Comparison of ENCODE assay signal across 8 mouse cellular contexts in the genomic region with DNA sequence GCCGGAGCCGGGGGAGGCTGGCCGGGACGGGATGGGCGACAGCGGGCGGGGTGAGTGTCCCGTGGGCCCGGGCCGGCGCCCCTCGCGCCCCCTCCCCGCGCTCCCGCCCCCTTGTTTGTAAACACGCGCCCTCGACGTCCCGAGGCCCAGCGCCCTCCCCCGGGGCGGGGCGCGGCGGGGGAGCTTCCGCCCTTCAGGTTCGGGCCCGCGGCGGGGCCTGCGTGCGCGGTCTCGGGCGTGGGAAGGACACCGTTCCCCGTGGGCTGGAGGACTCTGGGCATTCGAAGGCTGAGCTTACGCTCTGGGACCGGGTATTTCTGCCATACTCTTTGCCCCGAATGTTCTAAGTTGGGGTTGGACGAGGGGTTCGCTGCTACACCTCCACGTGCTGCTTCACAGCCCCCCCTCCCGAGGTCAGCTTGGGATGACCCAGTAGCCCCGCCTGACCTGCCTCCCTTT. TPM values are rescaled to one million over a fixed set of nuclear protein-coding genes. Genes with fewer than 3 reads are reported as not detected.
A peak's percentile ranks its signal among the peaks of the same experiment; 100 is the strongest.
DNase-seq lines count a peak whose midpoint lies in the region; ATAC-seq and TF ChIP-seq lines count a peak whose summit lies in the region.

No protein-coding gene starts in this region.

- DNase-seq in urinary bladder, postnatal 14 days (ENCODE audit: low spot score), result peak; percentile 73
- DNase-seq in urinary bladder, postnatal 4 days (ENCODE audit: low spot score in 2 of 2), result no peak
- peak; percentile 76 to 78 for DNase-seq in heart, postnatal 14 days
- peak; percentile 49 for DNase-seq in limb, embryonic 14.5 days (ENCODE audit: low spot score)
- peak; percentile 75 for DNase-seq in midbrain, embryonic 14.5 days
- peak; percentile 80 for DNase-seq in thymus, postnatal 0 days (ENCODE audit: low spot score)
- DNase-seq in layer of hippocampus, adult 9-10 months (ENCODE audit: low spot score), result no peak

- peak overlapping the region; percentile 89 for H3K4me2 ChIP-seq in limb, embryonic 14.5 days (replicated peaks; ENCODE audit: low read depth, low read length, severe bottlenecking)
- peak overlapping the region; percentile 98 for H3K4me2 ChIP-seq in midbrain, embryonic 14.5 days (ENCODE audit: low read length)

- intact Hi-C loops in heart, postnatal 14 days (cut with DNase I), result loop anchor here (5.0 kb wide), 1 partner anchor 85 kb away; a partner anchor contains a TSS

- H3K27me3 ChIP-seq in limb, embryonic 14.5 days (ENCODE audit: control insufficient read depth, insufficient read depth, low read length), result no peaks in the 10 kb centered on the region
- no peaks in the 10 kb centered on the region for H3K27me3 ChIP-seq in midbrain, embryonic 14.5 days (ENCODE audit: control insufficient read depth, insufficient read depth, low read length)

- peak overlapping the region; percentile 96 for H3K9ac ChIP-seq in limb, embryonic 14.5 days (ENCODE audit: low read depth, low read length, severe bottlenecking)
- H3K9ac ChIP-seq in midbrain, embryonic 14.5 days (replicated peaks; ENCODE audit: low read length), result peak overlapping the region; percentile 94

- H3K4me3 ChIP-seq in brown adipose tissue, adult 24 weeks (ENCODE audit: insufficient read depth, low read depth, low read length), result peak overlapping the region; percentile 71
- peak overlapping the region; percentile 89 for H3K4me3 ChIP-seq in limb, embryonic 14.5 days (replicated peaks; ENCODE audit: low read length)
- peak overlapping the region; percentile 86 for H3K4me3 ChIP-seq in midbrain, embryonic 14.5 days (replicated peaks; ENCODE audit: low read depth, low read length)

- TF ChIP-seq POLR2A in limb, embryonic 14.5 days (IDR thresholded peaks at IDR 0.05; ENCODE audit: borderline replicate concordance, extremely low read depth, insufficient read depth, insufficient read length), result no peak

- WGBS in limb, embryonic 14.5 days, result 3% methylated on average over 17 of the region's 48 CpGs
- WGBS in midbrain, embryonic 14.5 days, result under 1% methylated on average over 44 of the region's 48 CpGs

- H3K27ac ChIP-seq in brown adipose tissue, adult 24 weeks (replicated peaks; ENCODE audit: low read depth, low read length), result peak overlapping the region; percentile 80
- H3K27ac ChIP-seq in limb, embryonic 14.5 days (replicated peaks; ENCODE audit: low read depth, low read length), result peak overlapping the region; percentile 93
- H3K27ac ChIP-seq in midbrain, embryonic 14.5 days (replicated peaks; ENCODE audit: low read depth, low read length), result peak overlapping the region; percentile 98

- no peaks in the 10 kb centered on the region for H3K9me3 ChIP-seq in limb, embryonic 14.5 days (ENCODE audit: control insufficient read depth, low read length)
- H3K9me3 ChIP-seq in midbrain, embryonic 14.5 days (ENCODE audit: control insufficient read depth, low read length), result no peaks in the 10 kb centered on the region

- peaks cover 65% of the 10 kb centered on the region for H3K36me3 ChIP-seq in limb, embryonic 14.5 days (ENCODE audit: control insufficient read depth, insufficient read depth, low read length)
- peaks cover 48% of the 10 kb centered on the region for H3K36me3 ChIP-seq in midbrain, embryonic 14.5 days (ENCODE audit: control insufficient read depth, insufficient read depth, low read length)

- ATAC-seq in limb, embryonic 14.5 days (ENCODE audit: low FRiP score, low read depth), result no peak
- ATAC-seq in midbrain, embryonic 14.5 days (ENCODE audit: low FRiP score, low TSS enrichment), result 0 out of 2 replicates have a peak, but pooled peaks have one; percentile 0

- H3K4me1 ChIP-seq in brown adipose tissue, adult 24 weeks (ENCODE audit: control insufficient read depth, insufficient read depth, insufficient read length, low read length), result peaks cover 15% of the 10 kb centered on the region; the same call in 1 of the 2 replicates
- H3K4me1 ChIP-seq in limb, embryonic 14.5 days (ENCODE audit: control insufficient read depth, insufficient read depth, low read length), result peaks cover 23% of the 10 kb centered on the region
- H3K4me1 ChIP-seq in midbrain, embryonic 14.5 days (ENCODE audit: control insufficient read depth, insufficient read depth, low read length), result peaks cover 34% of the 10 kb centered on the region

RNA-seq across cellular contexts. Expression of a gene that starts 0.6 kb away (rescaled TPM):
- polyA plus RNA-seq in brown adipose tissue, adult 24 weeks (2012; ENCODE audit: insufficient read depth, insufficient read length, missing spikeins), result 23.6 and 38.7 TPM in 2 replicates
- 10 to 100 TPM; 41.9 to 44.7 TPM for total RNA-seq in heart, postnatal 14 days (2021)
- polyA plus RNA-seq in limb, embryonic 14.5 days (2012; rRNA removed), result 83.2 and 98.9 TPM in 2 replicates
- 29.2 and 33.6 TPM in 2 replicates for polyA plus RNA-seq in limb, embryonic 14.5 days (2014; fragmentation: Nextera tagmentation; extraction: Ambion mirVana)
- 33.3 and 33.4 TPM in 2 replicates for polyA plus RNA-seq in midbrain, embryonic 14.5 days (2014; fragmentation: Nextera tagmentation; extraction: Ambion mirVana)
- 47.1 and 48.9 TPM in 2 replicates for polyA plus RNA-seq in thymus, postnatal 0 days (2015; fragmentation: Nextera tagmentation; extraction: Ambion mirVana)

RNA-seq across cellular contexts. Expression of a gene that starts 0.7 kb away (rescaled TPM):
- 40.0 and 44.7 TPM in 2 replicates for polyA plus RNA-seq in brown adipose tissue, adult 24 weeks (2012; ENCODE audit: insufficient read depth, insufficient read length, missing spikeins)
- 10 to 100 TPM; 63.2 to 63.3 TPM for total RNA-seq in heart, postnatal 14 days (2021)
- 197 and 283 TPM in 2 replicates for polyA plus RNA-seq in limb, embryonic 14.5 days (2012; rRNA removed)
- polyA plus RNA-seq in limb, embryonic 14.5 days (2014; fragmentation: Nextera tagmentation; extraction: Ambion mirVana), result 132 and 133 TPM in 2 replicates
- 95.7 and 97.0 TPM in 2 replicates for polyA plus RNA-seq in midbrain, embryonic 14.5 days (2014; fragmentation: Nextera tagmentation; extraction: Ambion mirVana)
- 90.5 and 96.5 TPM in 2 replicates for polyA plus RNA-seq in thymus, postnatal 0 days (2015; fragmentation: Nextera tagmentation; extraction: Ambion mirVana)

RNA-seq across cellular contexts. Expression of a gene that starts 4.3 kb away (rescaled TPM):
- polyA plus RNA-seq in brown adipose tissue, adult 24 weeks (2012; ENCODE audit: insufficient read depth, insufficient read length, missing spikeins), result 214 and 236 TPM in 2 replicates
- total RNA-seq in heart, postnatal 14 days (2021), result 10 to 100 TPM; 80.6 to 88.2 TPM
- 104 and 109 TPM in 2 replicates for polyA plus RNA-seq in limb, embryonic 14.5 days (2012; rRNA removed)
- polyA plus RNA-seq in limb, embryonic 14.5 days (2014; fragmentation: Nextera tagmentation; extraction: Ambion mirVana), result 46.4 and 48.1 TPM in 2 replicates
- 56.1 and 75.0 TPM in 2 replicates for polyA plus RNA-seq in midbrain, embryonic 14.5 days (2014; fragmentation: Nextera tagmentation; extraction: Ambion mirVana)
- 77.4 and 82.2 TPM in 2 replicates for polyA plus RNA-seq in thymus, postnatal 0 days (2015; fragmentation: Nextera tagmentation; extraction: Ambion mirVana)

RNA-seq across cellular contexts. Expression of a gene that starts 7.0 kb away (rescaled TPM):
- polyA plus RNA-seq in brown adipose tissue, adult 24 weeks (2012; ENCODE audit: insufficient read depth, insufficient read length, missing spikeins), result 0.38 and 1.0 TPM in 2 replicates
- total RNA-seq in heart, postnatal 14 days (2021), result 1 to 10 TPM; 1.5 to 2.7 TPM
- polyA plus RNA-seq in limb, embryonic 14.5 days (2012; rRNA removed), result 201 and 242 TPM in 2 replicates
- 71.6 and 72.1 TPM in 2 replicates for polyA plus RNA-seq in limb, embryonic 14.5 days (2014; fragmentation: Nextera tagmentation; extraction: Ambion mirVana)
- 2.4 and 2.9 TPM in 2 replicates for polyA plus RNA-seq in midbrain, embryonic 14.5 days (2014; fragmentation: Nextera tagmentation; extraction: Ambion mirVana)
- 1.1 and 1.5 TPM in 2 replicates for polyA plus RNA-seq in thymus, postnatal 0 days (2015; fragmentation: Nextera tagmentation; extraction: Ambion mirVana)

RNA-seq across cellular contexts. Expression of a gene that starts 7.7 kb away (rescaled TPM):
- polyA plus RNA-seq in brown adipose tissue, adult 24 weeks (2012; ENCODE audit: insufficient read depth, insufficient read length, missing spikeins), result 10.2 and 10.3 TPM in 2 replicates
- total RNA-seq in heart, postnatal 14 days (2021), result 10 to 100 TPM; 12.2 to 14.6 TPM
- 54.0 and 81.7 TPM in 2 replicates for polyA plus RNA-seq in limb, embryonic 14.5 days (2012; rRNA removed)
- polyA plus RNA-seq in limb, embryonic 14.5 days (2014; fragmentation: Nextera tagmentation; extraction: Ambion mirVana), result 7.0 and 8.4 TPM in 2 replicates
- polyA plus RNA-seq in midbrain, embryonic 14.5 days (2014; fragmentation: Nextera tagmentation; extraction: Ambion mirVana), result 9.1 and 18.5 TPM in 2 replicates
- polyA plus RNA-seq in thymus, postnatal 0 days (2015; fragmentation: Nextera tagmentation; extraction: Ambion mirVana), result 14.5 and 20.9 TPM in 2 replicates

Comparison
In these comparisons a context has a peak if more than half of its experiments do, and no peak if none do; other contexts are left out.
1. DNase-seq: peak in urinary bladder, postnatal 14 days (single experiment), heart, postnatal 14 days (2 of 2), limb, embryonic 14.5 days (single experiment), midbrain, embryonic 14.5 days (single experiment) and thymus, postnatal 0 days (single experiment); none in urinary bladder, postnatal 4 days (0 of 2) and layer of hippocampus, adult 9-10 months (single experiment).
2. Peak in every context shown above with its lines, with median percentiles within 50 percentile points of each other: H3K27ac ChIP-seq and H3K4me3 ChIP-seq.